Mouse (Mus musculus) embryo, embryonic 11.5 days (tissue): ENCODE measurements around the gene Pter.

Source experiments
- DNase-seq: peaks from one replicate; pipeline ENCODE4 v3.0.0-alpha.2; 2012; ENCODE audit warnings: low read depth, low spot score

The Pter gene

GRCm38 (mm10) chr2:12923804-12924591, at the start of gene Pter:
Gene Pter, plus strand, starts transcription at chr2:12924041.
- peak; percentile 85 for DNase-seq

- DNase-seq, result no peak
These were observed 49.6 kb upstream of the Pter start for GRCm38 (mm10) chr2:12874232-12874631.

DNA sequence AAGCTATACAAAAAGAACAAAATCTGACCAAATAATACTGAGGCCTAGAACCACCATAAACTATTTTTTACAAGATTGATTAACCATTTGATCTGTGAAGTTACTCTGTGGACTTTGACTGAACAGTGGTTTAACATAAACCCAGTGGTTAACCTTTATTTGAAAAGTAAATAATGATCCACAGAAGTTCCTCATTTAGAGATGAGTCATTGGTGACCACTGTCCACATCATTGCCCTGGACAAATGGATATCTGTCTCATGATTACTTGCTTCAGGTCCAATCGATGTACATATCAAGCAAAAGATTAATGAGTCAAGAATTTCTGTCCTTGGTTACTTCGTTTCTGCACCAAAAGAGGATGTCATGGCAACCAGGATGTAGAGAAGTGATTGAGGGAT, 44.3 kb upstream of the Pter start:
- no peak for DNase-seq

- DNase-seq, result no peak
These were observed 42.8 kb upstream of the Pter start for GRCm38 (mm10) chr2:12881009-12881408.

- DNase-seq, result no peak
These were observed 40.4 kb upstream of the Pter start for GRCm38 (mm10) chr2:12883276-12883914.

DNA sequence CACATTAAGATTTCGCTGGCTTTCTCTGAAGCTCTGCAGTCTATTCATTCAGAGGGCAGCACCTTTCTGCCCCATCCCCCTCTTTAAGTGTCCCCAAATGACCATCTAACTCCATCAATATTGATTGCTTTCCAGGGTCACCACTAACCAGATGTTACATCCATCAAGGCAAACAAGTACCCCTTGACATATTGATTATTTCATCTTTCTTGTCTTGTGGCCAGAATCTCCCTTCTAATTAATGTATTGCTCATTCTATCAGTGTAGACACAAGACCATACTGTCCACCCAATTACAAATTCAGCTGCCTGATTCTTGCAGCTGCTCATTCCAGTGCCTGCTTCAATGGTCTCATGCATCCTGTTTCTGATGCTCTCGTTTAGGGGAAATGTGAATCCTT, 36.8 kb upstream of the Pter start:
- no peak for DNase-seq

DNA sequence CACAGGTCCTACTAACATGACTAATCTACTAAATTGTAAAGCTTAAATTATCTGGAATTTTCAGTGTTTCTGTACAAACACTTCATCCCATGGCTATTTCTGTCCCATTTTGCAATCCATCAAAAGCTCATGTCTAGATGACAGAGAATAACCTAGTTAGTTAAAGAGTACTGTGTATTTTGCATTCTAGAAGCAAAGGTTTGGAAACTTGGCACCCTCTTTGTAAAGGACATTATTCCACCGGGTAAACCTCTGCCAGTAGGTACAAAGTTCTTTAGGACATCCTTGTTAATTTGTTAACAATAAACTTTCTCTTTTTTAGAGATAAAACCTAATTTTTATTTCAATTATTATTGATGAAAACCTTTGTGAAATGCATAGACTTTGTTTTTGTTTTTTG, 18.1 kb upstream of the Pter start:
- DNase-seq, result no peak

GRCm38 (mm10) chr2:12925643-12926042, 1.8 kb downstream of the Pter start:
- no peak for DNase-seq

- no peak for DNase-seq
These were observed 6.5 kb downstream of the Pter start for GRCm38 (mm10) chr2:12930338-12930737.

- no peak for DNase-seq
These were observed 10.1 kb downstream of the Pter start for GRCm38 (mm10) chr2:12933905-12934304.

DNA sequence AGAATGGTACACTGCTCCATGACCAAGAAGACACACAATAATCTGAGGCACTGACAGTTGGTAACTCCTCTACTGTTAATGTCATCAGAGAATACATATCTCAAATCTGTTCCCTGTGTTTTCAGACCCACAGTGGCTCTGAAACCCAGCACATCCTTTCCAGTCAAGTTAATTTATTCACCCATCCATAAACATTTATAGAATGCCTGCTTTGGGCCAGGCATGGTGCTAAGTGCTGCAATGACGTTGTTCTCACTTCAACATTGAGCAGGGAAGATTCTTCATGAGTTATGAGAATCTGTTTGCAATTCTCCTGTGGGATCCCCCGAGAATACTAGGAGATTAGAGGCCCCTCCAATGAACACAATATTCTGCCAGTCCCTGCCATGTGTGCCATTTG, 11.4 kb downstream of the Pter start:
- no peak for DNase-seq

DNA sequence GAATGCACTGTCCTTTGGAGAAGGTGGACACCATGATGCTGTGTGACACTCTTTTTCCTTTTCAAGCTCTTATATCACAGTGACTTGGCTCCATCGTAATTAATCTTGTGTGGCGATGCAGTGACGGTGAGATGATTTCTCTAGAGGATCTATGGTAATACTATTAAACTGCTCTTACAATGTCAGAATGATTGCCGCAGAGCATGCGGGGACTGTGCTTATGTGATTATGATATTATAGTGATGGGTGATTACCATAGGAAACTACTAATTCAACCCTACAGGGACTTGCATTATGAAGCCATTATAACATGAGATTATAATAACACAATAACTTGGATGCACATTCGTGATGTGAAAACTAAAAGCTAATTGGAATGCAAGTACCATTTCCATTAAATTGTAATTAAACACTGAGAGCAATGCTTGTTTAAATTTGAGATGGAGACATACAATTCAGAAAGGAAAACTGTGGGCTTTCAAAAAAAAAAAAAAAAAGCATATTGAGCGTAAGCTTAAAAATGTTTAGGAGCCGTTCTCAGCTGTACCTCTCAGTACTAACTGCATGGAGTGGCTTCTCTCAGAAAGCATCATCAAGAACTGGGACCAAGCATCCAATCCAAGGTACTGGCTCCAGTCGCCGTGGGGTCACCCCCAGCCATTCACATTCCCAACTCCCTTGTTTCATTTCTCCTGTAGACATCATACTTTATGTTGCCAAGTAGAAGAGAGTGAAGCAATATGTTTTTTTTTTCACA, 13.8 kb downstream of the Pter start:
- no peak for DNase-seq

DNA sequence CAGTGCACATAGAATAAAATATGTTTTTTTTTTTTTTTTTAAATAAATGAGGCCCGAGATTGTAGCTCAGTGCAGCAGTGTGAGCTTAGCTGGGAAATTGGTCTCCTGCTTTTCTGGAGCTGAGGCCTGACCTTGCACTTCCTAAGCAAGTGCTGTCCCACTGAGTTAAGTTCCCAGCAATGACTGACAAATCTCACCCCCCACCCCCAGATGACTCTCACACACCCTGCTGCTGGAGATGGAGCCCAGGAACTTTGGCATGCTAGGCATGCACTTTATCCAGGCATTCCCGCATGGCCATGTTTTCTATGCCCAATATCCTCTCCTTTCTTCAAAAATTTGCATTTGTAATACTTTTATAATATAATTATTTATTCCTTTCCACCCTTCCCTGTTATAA, 14.8 kb downstream of the Pter start:
- no peak for DNase-seq

GRCm38 (mm10) chr2:12956703-12957424, 33.0 kb downstream of the Pter start:
- DNase-seq, result no peak

- DNase-seq, result no peak
These were observed 46.3 kb downstream of the Pter start for GRCm38 (mm10) chr2:12970049-12970724.

GRCm38 (mm10) chr2:12973752-12974151, 49.9 kb downstream of the Pter start:
- DNase-seq, result no peak

GRCm38 (mm10) chr2:12977367-12977766, 53.5 kb downstream of the Pter start:
- no peak for DNase-seq

- DNase-seq, result no peak
These were observed 54.9 kb downstream of the Pter start for GRCm38 (mm10) chr2:12978771-12979170.

DNA sequence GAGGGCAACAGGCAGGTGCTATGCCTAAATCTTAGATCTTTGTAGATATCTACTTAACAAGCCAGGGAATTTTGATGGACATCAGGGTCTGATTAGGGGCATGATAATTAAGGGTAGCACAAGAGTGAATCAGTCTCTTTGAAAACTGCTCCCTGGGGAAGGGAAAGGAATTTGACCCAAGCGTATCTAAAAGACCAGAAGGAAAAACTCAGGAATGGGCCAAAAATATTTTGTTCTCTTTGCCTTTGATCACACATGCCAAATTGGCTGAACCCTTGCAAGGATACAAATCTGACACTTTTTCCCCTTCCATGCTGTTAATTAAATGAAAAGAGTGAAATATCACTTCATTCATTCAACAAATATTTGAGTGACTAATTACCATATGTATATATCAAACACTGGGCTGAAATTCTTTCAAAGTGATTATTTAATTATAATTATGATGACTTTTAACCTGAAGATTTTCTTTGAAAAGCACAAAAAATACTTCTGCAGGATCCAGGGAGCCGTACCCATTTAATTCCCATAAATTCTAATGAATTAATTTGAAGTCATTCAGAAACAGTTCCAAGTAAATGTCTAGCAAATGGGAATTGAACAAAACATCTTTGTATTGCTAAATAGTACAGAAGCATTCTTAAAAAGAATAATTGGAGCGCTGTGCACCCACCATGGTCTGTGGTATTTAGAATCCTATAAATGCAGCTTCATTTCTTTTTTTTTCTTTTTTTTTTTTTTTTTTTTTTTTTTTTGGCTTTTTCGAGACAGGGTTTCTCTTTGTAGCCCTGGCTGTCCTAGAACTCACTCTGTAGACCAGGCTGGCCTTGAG, 61.3 kb downstream of the Pter start:
- DNase-seq, result no peak

- no peak for DNase-seq
These were observed 76.2 kb downstream of the Pter start for GRCm38 (mm10) chr2:13000026-13000425.
